Mouse (Mus musculus): ENCODE data around the gene Tsga10.
"Not testable (repeated sequence)": the region's sequence is repeated elsewhere in the genome, so short reads cannot be mapped to it uniquely, and the experiment has no call there.

Gene Tsga10

DNA sequence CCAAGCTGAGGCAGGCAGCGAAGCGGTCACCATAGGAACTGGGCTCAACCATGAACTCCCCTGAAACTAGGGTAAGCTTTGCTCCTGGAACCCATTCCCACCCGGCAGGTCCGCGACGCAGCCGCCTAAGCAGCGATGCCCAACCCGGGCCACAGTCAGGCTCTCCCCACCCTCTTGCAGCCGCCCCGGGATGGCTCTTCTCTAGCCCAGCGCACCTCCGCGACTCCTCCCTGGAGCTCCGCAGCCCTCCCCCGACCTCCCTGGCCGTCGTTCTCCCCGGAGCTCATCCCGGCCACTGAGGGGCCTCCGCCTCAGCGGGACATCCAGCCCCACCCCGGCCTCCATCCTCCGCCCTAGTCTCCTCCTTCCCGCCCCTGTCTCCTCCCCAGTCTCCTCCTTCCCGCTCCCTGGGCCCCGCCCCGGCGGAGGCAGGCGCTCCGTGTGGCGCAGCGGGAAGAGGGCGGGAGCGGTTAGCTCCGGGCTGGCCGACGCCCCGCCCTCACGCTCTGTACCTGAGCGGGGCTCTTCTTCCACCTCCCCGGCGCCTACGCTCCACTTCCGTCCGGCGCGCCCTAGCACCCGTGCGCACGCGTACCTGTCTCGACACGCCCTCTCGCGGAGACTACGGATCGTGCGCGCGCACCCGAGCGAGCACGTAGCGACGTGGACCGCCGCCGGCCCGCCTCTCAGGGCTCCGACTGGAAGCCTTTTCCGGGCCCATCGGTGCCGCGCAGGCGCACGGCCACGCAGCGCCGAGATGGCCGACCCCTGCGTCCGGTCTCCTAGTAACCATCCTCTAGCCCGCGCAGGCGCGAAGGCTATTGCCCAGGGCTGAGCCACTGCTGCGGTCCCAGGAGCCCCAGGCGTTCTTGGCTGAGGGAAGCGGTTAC, 1.5 kb downstream of the Tsga10 start:
- DNase-seq (ENCODE audit: low spot score in 2 of 2) = peak; percentile 100

DNA sequence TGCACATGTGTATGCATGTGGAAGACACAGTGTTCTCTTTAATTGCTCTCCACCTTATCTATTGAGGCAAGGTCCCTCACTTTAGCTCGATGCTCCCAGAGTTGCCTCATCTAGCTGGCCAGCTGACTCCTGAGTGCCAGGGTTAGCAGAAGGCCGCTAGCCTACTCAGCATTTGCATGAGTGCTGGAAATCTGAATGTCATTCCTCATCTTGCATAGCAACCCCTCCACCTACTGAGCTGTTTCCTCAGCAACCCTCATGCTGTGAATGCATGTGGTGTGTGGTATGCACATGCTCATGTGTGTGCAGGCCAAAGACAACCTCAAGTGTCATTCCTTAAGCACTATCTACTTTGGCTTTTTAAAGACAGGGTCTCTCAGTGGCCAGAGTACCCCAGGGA, 15.5 kb downstream of the Tsga10 start:
- DNase-seq (ENCODE audit: low spot score in 2 of 2) = peak in 1 of 2 experiments; percentile 45

DNA sequence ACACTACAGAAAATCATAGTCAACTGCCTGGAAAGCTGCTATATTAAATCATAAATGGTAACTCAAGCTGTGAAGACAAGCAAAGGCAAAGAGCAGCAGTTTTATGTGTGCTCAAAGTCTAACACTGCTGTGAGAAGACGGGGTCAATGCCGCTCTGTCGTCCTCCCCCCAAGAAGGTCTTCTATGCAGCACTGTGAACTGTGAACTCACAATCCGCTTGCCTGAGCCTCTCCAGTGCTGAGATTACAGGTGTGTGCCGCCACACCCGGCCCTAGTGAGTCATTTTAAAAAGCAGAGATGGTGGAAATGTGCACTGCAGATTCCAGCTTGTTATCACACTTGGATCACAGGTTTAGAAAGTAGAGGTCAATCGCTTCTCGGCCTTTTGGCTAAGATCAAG, 19.4 kb downstream of the Tsga10 start:
- no peak for DNase-seq (ENCODE audit: low spot score in 2 of 2)

DNA sequence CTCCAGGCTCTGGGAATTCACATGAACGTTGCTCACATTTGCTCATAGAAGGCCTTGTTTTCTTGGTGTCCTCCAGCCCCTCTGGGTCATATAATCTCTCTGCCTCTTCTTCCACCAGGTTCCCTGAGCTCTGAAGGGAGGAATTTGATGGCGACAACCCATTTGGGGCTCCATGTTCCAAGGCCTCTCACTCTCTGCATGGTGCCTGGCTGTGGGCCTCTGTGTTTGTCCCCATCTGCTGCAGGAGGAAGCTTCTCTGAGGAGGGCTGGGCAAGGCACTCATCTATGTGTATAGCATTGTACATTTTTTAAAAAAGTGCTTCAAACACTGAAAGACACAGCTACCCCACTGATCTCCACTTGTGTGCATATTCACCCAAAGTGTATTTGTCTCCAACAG, 34.5 kb downstream of the Tsga10 start:
- no peak for DNase-seq (ENCODE audit: low spot score in 2 of 2)

DNA sequence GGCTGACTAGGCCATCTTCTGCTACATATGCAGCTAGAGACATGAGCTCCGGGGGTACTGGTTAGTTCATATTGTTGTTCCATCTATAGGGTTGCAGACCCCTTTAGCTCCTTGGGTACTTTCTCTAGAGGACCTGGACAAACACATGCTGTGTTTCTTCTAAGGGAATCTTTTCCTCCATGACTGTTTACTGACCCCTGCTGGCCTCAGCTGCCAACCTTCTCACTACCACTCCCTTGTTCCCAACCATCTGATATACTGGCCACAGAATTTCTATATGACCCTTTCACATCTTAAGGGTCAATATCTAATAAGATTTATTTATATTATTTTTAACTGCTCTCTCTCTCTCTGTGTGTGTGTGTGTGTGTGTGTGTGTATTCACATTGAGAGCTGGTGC, 63.9 kb downstream of the Tsga10 start:
- DNase-seq (ENCODE audit: low spot score in 2 of 2) = not testable (repeated sequence)

DNA sequence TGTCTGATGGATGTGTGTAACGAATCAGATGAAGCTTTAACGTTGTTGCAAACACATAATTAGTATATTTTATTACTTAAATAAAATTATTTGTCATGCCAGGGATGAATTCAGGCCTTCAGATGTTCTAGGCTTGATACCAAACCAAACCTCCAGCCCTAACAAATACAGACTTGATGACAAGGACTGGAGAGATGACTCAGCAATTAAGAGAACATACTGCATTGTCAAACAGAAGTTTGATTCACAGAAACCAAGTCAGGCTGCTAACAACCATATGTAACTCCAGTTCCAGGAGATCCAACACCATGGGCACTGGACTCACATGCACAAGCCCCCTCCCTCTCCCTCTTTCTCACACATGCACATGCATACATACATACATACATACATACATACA, 65.9 kb downstream of the Tsga10 start:
- DNase-seq (ENCODE audit: low spot score in 2 of 2) = no peak

DNA sequence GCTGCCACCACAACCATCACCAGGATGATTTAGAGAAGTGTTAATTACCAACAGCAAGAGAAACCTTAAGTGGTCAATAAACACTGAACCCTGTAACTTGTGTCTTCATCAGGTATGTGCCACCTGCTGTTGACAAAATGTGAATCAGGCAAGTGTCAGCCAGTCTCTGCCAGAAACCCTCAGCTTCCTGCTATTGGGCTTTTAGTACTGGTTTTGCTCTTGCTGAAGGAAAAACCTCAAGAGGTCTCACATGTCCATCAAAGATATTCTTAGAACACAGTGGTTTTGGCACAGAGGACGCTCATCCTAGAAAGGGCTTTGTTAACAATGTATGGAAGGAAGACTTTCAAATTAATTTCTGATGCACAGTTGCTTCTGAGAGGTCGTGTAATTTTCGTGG, 66.7 kb downstream of the Tsga10 start:
- no peak for DNase-seq (ENCODE audit: low spot score in 2 of 2)

DNA sequence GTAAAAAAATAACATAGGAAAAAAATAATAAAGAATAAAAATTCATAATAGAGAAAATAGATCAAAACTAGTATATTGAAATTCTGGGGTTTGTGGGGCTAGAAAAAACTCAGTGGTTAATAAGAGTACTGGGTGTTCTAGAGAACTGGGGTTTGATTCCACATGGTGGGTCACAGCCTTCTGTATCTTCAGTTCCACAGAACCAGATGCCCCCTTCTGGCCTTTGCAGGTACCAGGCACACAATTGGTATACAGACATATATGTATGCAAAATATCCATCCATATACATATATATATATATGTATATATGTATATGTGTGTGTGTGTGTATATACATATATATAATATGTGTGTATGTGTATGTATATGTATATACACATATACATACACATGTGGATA, 106.8 kb downstream of the Tsga10 start:
- no peak for DNase-seq (ENCODE audit: low spot score in 2 of 2)

DNA sequence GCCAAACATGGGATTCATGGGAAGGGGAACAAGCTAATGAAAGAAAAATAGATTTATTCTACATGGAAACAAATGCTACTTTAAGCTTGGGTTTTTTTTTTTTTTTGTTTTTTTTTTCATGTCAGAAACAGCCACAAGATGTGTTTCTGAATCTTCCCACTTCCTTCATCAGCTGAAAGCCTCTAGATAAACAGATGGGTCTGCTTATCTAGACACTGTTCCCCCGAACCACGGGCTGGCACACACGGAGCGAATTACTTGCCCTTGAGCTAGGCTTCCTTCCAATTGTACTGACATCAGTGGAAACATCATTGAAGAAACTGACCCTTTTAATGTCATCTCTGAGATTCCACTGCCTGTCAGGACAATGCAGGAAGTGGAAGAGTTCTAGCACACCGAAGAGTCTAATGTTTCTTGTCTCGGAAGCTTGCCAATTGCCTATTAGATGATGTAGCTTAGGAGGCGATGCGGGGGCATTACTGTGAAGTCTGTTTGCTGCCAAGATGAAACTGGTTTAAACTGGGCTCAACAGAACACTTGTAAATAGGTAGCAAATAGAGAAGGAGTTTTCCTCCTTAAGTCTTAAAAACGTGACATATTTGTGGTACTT, 121.5 kb downstream of the Tsga10 start:
- DNase-seq (ENCODE audit: low spot score in 2 of 2) = no peak

DNA sequence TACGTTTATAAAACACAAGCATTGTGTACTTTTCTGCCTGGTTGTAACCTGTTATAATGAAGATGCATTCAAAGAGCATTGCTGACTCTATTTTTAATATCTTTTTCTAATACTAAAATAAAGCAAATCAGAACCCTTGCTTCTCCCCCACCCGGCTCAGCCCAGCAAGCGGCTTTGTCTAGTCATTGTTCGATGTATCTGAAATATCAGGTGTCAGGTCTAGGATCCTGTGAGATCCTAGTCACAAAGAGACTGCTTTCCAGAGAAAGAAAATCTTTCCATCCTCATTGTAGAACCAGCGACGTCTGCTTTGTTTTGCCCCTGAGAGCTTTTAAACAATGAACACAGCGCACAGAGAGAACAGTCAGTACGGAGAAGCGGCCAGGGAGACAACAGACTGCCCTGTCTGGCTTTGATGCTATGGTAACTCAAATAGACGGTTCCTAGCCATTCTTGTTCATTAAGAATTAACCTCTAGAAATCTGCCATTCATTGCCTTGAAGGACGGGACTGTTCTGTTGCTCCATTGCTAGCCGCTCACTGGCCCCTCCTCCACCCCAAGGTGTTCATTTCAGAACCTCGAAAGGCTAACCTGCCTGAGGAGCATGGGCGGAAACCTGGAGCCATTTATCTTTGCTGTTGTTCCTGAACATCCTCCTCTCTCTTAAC, 123.5 kb downstream of the Tsga10 start:
- no peak for DNase-seq (ENCODE audit: low spot score in 2 of 2)

DNA sequence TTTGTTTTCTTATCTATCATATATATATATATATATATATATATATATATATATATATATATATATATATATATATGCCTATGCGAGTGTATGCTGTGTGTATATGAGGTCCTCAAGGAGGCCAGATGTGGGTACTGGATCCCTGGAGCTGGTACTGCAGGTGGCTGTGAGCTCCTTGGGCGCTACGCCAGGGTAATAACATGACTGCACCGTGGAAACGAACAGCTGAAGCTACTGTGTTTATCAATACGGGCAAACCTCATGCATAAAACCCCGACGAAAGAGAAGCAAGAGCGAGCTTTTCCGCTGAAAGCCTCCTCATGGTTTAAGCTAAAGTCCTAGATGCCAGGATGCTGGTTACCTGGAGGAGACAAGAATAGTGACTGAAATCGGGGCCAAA, 124.1 kb downstream of the Tsga10 start:
- DNase-seq (ENCODE audit: low spot score in 2 of 2) = no peak

DNA sequence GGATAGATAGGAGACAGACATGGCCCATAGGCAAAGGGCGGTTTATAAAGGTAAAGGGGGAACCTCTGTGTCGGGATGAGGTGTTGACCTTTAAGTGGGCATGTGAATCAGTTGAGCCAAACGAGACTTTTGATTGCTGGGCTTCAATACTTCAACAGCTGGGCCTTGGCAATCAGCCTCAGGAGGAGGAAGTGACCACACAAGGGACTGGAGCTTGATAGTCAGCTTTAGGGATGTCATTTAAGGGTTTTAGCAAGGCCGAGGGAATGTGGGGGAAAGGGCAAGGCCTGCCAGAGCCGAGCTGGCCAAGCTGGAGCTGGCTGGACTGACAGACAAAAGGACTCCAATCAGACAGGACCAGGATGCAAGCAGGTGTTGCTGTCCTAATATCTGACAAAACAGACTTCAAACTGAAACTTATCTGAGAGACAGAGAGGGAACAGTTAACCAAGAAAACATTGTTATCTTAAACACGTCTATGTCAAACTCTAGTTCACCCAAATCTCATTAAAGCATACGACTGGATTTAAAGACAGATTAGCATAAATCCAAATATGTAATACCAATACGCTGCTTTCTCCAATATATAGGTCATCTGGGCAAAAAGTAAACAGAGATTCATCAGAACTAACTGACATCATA, 125.9 kb downstream of the Tsga10 start:
- DNase-seq (ENCODE audit: low spot score in 2 of 2) = no peak

DNA sequence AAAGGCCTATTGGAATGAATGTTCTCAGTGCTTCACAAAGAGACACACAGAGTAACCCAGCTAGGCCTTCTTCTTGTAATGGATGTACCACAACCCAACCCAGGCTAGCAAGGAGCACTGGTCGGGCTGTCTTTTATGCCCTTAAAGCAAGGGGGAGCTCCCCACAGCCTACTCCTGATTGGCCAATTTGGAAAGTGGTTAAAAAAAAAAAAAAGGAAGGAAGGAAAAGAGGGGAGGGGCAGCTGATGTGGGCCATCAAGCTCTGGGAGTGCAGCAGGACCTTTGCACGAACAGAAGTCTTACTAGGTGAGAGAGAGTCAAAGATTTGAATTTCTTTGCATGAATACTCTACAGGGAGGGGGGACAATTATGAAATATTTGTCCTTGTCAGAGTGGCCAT, 127.3 kb downstream of the Tsga10 start:
- DNase-seq (ENCODE audit: low spot score in 2 of 2) = no peak

DNA sequence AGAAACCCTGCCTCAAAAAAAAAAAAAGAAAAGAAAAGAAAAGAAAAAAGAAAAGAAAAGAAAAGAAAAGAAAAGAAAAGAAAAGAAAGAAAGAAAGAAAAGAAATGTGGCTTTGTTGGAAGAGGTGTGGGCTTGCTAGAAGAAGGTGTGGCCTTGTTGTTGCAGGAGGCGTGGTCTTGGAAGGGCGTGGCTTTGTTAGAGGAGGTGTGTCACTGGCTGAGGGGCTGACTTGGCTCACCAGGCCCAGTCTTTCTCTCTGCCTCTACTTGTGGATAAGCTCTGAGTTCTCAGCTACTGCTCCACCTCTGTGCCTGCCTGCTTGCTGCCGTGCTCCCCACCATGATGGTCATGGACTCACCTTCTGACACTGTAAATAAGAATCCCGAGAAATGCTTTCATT, 129.2 kb downstream of the Tsga10 start:
- no peak for DNase-seq (ENCODE audit: low spot score in 2 of 2)

DNA sequence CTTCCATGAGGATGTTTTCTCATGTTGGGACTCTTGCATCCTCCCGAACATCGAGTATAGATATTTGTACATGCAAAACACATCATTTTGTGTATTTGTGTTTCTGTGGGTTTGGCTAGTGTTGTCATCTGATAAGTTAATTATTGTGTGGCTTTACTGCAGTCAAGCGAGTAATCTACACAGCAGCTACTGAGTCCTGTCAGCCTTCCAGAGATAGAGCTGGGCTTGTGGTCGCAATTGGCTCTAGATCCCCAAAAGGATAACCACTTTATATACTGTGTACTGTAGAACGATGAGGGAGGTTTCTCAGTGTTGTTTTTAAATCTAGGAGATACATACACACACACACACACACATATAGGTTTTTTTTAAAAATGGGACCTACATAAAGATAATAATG, 130.3 kb downstream of the Tsga10 start:
- DNase-seq (ENCODE audit: low spot score in 2 of 2) = no peak

DNA sequence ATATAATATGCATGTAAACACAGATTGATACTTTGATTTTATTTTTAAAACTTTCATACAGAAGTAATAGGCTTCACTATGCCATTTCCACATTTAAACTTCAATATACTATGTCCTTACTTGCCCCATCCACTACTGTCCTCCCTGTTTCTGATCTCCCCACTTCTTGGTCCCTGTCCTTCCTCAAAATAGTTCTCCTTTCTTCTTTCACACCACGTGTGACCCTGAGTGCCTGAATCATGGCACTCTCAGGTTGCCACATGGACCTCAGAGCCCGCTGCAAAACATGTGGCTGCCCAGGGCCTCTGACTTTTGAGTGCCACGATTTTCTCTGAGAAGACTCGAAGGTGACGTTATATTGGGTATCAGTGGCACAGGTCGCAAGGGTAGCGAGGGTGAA, 131.4 kb downstream of the Tsga10 start:
- no peak for DNase-seq (ENCODE audit: low spot score in 2 of 2)

DNA sequence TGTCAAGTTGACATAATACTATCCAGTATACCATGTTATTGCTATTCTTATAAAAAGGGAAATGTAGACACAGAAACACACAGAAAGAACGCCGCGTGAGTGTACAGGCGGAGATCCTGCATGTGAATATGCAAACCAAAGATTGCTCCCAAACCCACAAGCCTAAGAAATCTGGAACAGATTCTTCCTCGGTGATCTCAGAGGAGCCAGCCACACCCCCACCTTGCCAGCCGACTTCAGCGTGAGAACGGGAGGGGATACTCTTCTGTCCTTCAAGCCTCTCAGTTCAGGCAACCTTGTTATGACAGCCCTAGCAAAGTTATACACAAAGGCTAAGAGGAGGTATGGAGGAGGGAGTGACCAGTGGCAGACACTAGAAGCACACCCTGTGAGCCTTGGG, 136.9 kb downstream of the Tsga10 start:
- no peak for DNase-seq (ENCODE audit: low spot score in 2 of 2)

DNA sequence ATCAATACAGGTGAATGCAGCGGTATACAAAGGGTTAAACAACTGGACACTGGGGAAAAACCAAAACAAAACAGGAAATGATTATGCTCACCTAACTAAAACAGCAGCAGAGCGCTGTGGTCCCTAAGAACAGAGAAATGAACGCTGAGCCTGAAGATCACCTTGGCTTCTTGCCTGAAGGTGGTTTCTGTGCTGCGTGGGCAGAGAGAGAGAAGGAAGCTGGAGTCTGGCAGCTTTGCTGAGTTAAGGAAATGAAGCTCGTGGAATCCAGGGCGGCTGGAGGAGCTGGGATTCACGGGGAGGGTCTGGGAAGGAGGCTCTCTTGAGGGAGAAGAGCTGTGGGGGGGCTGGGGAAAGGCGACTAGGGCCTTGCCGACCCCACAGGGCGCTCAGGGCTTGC, 138.2 kb downstream of the Tsga10 start:
- DNase-seq (ENCODE audit: low spot score in 2 of 2) = peak; percentile 74

DNA sequence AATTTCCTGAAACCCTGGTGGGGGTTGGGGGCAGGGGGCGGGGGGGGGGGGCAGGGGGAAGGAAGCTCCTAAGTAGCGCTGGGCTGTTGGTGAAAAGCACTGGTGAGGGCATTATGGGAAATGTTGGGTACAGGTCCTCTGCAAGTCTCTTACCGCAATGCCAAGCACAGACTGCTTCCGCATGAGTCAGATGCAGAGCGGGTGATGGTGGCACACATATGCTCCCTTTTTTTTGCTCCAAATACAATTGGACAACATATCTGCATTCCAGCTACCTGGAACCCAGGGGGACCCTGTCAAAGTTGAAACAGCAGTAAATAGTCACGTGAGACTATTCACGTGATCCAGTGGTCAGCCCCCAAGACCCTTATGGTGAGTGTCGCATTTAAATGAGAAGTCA, 139.0 kb downstream of the Tsga10 start:
- peak in 1 of 2 experiments; percentile 46 for DNase-seq (ENCODE audit: low spot score in 2 of 2)

DNA sequence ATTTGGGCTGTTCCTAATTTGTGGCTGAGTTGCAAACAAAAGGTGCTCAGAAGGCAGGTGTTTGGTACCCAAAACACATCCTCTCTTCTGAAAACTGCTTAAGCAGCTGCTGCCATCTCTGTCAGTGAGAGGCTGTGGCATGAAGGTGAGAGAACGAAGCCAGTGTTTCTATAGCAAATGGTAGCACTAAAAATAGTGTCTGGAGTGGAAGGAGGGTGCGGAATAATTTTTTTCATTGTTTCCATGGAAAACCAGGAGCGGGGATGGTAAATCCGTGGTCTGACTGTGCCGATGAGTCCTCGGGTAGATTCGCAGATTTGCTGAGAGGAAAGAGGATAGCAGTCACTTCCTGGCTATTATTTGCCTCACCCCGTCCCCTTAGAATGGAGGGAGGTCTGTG, 139.8 kb downstream of the Tsga10 start:
- peak; percentile 52 to 76 for DNase-seq (ENCODE audit: low spot score in 2 of 2)

DNA sequence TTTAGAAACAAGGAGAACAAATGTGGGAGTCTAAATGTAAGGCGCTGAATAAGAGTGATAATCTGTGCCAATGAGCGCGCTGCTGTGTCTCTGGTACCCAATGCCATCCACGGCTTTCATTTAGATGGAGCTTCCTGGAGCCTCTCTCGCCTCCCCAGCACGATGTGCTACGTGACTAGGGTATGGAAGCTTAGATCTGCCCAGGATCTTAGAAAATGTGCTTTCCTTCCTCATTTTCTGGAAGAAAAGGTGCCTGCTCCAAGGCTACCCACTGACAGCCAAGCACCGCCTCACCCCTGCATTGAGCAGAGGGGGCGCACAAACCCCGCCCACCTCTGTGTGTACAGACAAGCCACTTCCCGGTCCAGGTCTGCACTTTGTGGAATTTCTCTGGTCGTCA, 140.3 kb downstream of the Tsga10 start:
- peak; percentile 86 to 93 for DNase-seq (ENCODE audit: low spot score in 2 of 2)

DNA sequence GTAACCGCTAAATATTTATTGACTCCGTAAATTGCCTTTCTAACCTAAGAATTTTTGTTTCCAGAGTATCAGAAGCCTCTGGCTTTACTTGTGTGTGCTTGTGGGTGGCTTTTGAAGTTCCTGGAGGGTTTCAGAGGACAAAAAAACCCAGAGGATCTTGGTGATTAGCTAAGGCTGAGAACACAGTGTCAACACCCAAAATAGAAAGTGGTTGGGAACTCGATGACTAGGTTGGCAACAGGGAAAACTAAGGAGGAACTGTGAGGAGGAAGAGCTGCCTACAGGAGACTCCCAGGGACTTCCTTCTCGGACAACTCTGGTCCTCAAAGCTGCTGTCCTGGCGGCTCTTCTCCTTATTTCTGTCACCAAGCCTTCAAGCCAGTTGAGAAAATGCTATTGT, 145.1 kb downstream of the Tsga10 start:
- DNase-seq (ENCODE audit: low spot score in 2 of 2) = no peak
